Mouse (Mus musculus) forebrain, embryonic 16.5 days (tissue): ENCODE results near the gene Cxcr2. TPM values are rescaled to one million over a fixed set of nuclear protein-coding genes. Genes with fewer than 3 reads are reported as not detected.

Experiments used
- ATAC-seq: fragments of 200-750 bp; cut with Nextera tagmentation; 2 replicates; pipeline ENCODE4 v1.8.0; 2017; ENCODE audit warnings: mild to moderate bottlenecking, moderate library complexity
- H3K27ac ChIP-seq: fragments of 300-500 bp; sonication (generic); 2 replicates; pipeline ENCODE4 v1.5.1; 2014; ENCODE audit warnings: low read length, control low read depth
- H3K27me3 ChIP-seq: fragments of 300-500 bp; sonication (generic); replicated peaks from 2 replicates; pipeline ENCODE4 v1.6.1; 2014; ENCODE audit warnings: low read length; ENCODE audit not compliant: control insufficient read depth, insufficient read depth
- H3K36me3 ChIP-seq: fragments of 300-500 bp; sonication (generic); 2 replicates; pipeline ENCODE4 v1.6.1; 2014; ENCODE audit not compliant: control insufficient read depth, insufficient read depth
- H3K4me1 ChIP-seq: fragments of 300-500 bp; sonication (generic); replicated peaks from 2 replicates; pipeline ENCODE4 v1.6.1; 2014; ENCODE audit warnings: low read length; ENCODE audit not compliant: control insufficient read depth, insufficient read depth
- H3K4me2 ChIP-seq: fragments of 300-500 bp; sonication (generic); 2 replicates; pipeline ENCODE4 v1.6.1; 2014; ENCODE audit warnings: mild to moderate bottlenecking, low read length, control low read depth
- H3K4me3 ChIP-seq: fragments of 300-500 bp; sonication (generic); replicated peaks from 2 replicates; pipeline ENCODE4 v1.5.1; 2014; ENCODE audit warnings: mild to moderate bottlenecking, low read length, control low read depth
- H3K9ac ChIP-seq: fragments of 300-500 bp; sonication (generic); replicated peaks from 2 replicates; pipeline ENCODE4 v1.6.1; 2014; ENCODE audit warnings: low read depth, low read length, control low read depth
- H3K9me3 ChIP-seq: fragments of 300-500 bp; sonication (generic); 2 replicates; pipeline ENCODE4 v1.6.1; 2016; ENCODE audit warnings: low read length; ENCODE audit not compliant: control insufficient read depth
- WGBS: fragments of 180-500 bp; shearing (Covaris S2); extraction: QIAGEN DNeasy Blood & Tissue Kit; methylation state at CpG from one replicate; pipeline ENCODE4 v1.1.7; 2014; 5-methylcytosine and 5-hydroxymethylcytosine counted together
- polyA plus RNA-seq: library from polyadenylated mRNA; unstranded; fragments of >200 nt; fragmentation: Nextera tagmentation; extraction: Ambion mirVana; gene quantifications from 2 replicates; pipeline ENCODE4 v1.2.1, GENCODE M21; 2015

The Cxcr2 gene
- polyA plus RNA-seq: 0.06 TPM in 1 of 2 replicates, not detected in the other

DNA sequence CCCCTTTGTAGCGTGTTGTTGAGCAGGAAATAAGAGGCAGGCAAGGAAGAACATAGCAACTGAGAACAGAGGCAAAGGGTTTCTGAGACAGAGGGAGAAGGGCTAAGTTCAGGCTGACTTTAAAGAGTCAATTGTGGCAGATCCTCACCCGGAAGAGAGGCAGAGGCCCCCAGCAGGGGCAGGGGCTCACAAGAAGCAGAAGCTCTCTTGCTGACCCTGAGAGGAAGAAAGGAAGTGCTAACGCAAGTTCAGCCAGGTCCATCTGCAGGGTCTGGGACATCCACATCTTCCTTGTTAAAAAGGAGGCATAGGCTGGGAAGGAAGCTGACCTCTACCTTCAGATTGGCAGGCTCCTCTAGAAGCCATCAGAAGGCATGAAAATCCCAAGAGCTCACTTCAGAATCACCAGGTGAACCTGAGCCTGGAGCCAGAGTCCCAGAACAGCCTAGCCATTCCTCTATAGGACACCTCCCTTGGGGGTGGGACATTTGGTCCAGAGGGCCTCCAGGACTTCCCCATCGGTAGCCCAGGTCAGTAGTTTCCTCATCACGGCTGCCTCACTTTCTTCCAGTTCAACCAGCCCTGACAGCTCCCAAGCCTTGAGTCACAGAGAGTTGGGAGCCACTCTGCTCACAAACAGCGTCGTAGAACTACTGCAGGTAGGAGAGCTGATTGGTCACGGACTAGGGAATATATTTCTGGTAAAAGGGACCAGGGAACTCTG is at the start of gene Cxcr2:
Gene Cxcr2 (plus strand): TSS at position 529 of the 724 bp plus-strand sequence.
- no peaks in the 10 kb centered on the region for H3K9me3 ChIP-seq
- H3K9ac ChIP-seq: no peak within 1 kb of the TSS
- H3K36me3 ChIP-seq: no peaks in the 10 kb centered on the region
- 82% methylated on average over 8 of the region's 8 CpGs for WGBS
- H3K4me2 ChIP-seq: no peak within 1 kb of the TSS
- no peak for ATAC-seq
- H3K4me3 ChIP-seq: no peak within 1 kb of the TSS
- H3K27ac ChIP-seq: no peak within 1 kb of the TSS
- no peaks in the 10 kb centered on the region for H3K4me1 ChIP-seq
- H3K27me3 ChIP-seq: no peaks in the 10 kb centered on the region

DNA sequence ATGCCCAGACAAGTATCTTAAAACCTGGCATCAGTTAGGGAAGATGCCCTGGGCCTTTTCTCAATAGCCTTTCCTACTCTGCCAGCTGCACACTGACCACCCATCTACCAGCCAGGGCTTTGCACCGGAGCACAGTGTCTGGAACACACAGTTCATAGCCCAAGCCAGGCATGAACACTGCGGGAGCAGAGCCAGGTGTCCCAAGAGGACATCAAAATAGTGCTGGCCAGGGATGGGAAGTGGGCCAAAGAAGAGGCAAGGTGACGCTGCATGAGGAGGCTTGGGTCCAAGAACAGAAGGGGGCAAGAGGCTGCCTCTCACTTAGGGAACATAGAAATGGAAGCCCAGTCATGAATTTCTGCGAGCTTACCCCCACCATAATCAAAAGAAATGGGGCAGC is 48.1 kb upstream of the Cxcr2 start:
- 74% methylated on average over 4 of the region's 4 CpGs for WGBS
- Histone ChIP-seq H3K36me3 (no peaks in the 10 kb centered on the region), H3K4me3 (no peak overlapping the region), H3K27ac (no peak overlapping the region), H3K9me3 (no peaks in the 10 kb centered on the region), H3K27me3 (no peaks in the 10 kb centered on the region), H3K4me1 (peaks cover 26% of the 10 kb centered on the region), H3K4me2 (no peak overlapping the region), H3K9ac (no peak overlapping the region)
- no peak for ATAC-seq

DNA sequence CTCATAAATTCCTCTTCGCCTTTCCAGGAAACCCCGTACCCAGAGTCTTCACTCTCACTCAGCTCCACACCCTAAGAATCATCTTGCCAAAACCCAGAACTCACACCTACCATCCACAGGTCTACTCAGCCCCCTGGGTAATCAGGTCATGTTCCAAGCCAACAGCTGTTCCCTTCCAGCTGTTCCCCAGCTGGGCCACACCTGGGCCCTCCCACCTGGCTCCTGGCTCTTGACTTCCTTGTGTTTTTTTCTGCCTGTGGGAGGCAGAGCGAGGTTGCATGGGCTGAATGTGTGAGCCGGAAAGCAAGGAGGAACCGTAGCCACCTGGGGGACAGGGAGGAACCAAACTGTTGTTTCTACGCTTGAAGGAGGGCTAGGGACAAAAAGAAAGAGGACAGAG is 47.6 kb upstream of the Cxcr2 start:
- 76% methylated on average over 6 of the region's 6 CpGs for WGBS
- H3K27me3 ChIP-seq: no peaks in the 10 kb centered on the region
- H3K4me2 ChIP-seq: no peak overlapping the region
- no peak overlapping the region for H3K27ac ChIP-seq
- no peak overlapping the region for H3K4me3 ChIP-seq
- ATAC-seq: no peak
- no peaks in the 10 kb centered on the region for H3K36me3 ChIP-seq
- peaks cover 32% of the 10 kb centered on the region for H3K4me1 ChIP-seq
- no peak overlapping the region for H3K9ac ChIP-seq
- H3K9me3 ChIP-seq: no peaks in the 10 kb centered on the region

GRCm38 (mm10) chr1:74107931-74108618 is 45.7 kb upstream of the Cxcr2 start:
- H3K4me2 ChIP-seq: no peak overlapping the region
- H3K36me3 ChIP-seq: no peaks in the 10 kb centered on the region
- H3K9ac ChIP-seq: no peak overlapping the region
- ATAC-seq: no peak
- no peaks in the 10 kb centered on the region for H3K9me3 ChIP-seq
- WGBS: 87% methylated on average over 4 of the region's 5 CpGs
- H3K4me3 ChIP-seq: no peak overlapping the region
- H3K27ac ChIP-seq: no peak overlapping the region
- H3K27me3 ChIP-seq: no peaks in the 10 kb centered on the region
- peaks cover 37% of the 10 kb centered on the region for H3K4me1 ChIP-seq

- no peaks in the 10 kb centered on the region for H3K27me3 ChIP-seq
- peaks cover 23% of the 10 kb centered on the region for H3K4me1 ChIP-seq
- no peak overlapping the region for H3K9ac ChIP-seq
- no peak for ATAC-seq
- WGBS: 48% methylated on average over 2 of the region's 2 CpGs
- H3K27ac ChIP-seq: no peak overlapping the region
- no peaks in the 10 kb centered on the region for H3K9me3 ChIP-seq
- H3K4me3 ChIP-seq: no peak overlapping the region
- H3K36me3 ChIP-seq: no peaks in the 10 kb centered on the region
- no peak overlapping the region for H3K4me2 ChIP-seq
Measured at GRCm38 (mm10) chr1:74109670-74110069, 44.1 kb upstream of the Cxcr2 start.

DNA sequence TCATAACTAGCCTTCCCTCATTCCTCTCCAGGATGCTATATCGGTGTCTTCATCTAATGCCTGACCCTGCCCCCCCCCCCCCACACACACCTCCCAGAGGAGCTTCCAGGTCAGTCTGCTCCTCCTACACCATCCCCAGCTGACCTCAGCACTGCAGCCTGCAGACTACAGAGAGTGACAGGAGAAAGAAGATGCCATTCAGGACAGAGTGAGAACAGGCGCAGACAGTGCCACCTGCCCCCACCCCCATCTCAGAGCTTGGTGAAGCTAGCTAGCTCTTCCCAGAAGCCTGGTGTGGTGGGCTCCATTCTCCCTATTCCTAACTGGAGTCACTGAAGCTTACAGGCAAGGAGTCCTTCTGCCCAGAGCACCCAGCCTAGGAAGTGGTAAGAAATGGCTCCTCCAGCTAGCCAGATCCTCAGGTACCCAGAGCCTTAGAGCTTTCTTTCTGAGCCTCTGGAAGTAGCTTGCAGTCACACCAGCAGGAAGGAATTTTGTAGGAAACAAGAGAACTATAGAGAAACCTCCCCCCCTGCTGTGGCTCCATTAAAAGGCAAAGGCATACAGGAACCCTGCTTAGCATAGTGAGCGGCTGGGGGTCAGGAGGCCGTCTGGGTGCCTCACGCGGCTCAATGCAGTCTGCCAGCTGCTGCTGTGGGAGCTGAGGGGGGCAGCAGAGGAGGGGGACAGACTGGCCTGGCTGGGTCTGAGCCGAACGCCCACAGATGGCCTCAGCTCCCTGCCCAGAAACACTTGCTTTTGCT is 42.7 kb upstream of the Cxcr2 start:
- Histone ChIP-seq H3K9me3 (no peaks in the 10 kb centered on the region), H3K27me3 (no peaks in the 10 kb centered on the region), H3K4me2 (no peak overlapping the region), H3K27ac (peak overlapping the region; percentile 41), H3K4me1 (peaks cover 19% of the 10 kb centered on the region), H3K4me3 (no peak overlapping the region), H3K9ac (no peak overlapping the region), H3K36me3 (no peaks in the 10 kb centered on the region)
- WGBS: 7% methylated on average over 8 of the region's 8 CpGs
- peak; percentile 93 for ATAC-seq

DNA sequence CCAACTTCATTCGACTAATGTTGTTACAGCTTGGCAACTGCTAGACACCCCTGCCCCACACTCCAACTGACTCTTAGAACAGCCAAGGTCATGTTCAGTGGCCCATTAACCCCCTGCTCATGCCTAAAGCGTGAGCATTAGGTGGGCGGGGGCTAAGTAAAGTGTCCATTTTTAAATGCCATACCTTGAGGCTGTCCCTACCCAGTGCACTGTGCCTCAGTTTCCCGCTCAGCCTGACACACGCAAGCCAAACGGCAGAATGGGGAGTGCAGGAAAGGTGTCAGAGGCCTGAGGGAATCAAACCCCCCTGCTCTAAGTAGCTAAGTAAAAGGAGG is 42.1 kb upstream of the Cxcr2 start:
- H3K9me3 ChIP-seq: no peaks in the 10 kb centered on the region
- H3K4me3 ChIP-seq: no peak overlapping the region
- H3K4me1 ChIP-seq: peaks cover 19% of the 10 kb centered on the region
- H3K27me3 ChIP-seq: no peaks in the 10 kb centered on the region
- H3K4me2 ChIP-seq: no peak overlapping the region
- peak overlapping the region; percentile 41; the same call in 1 of the 2 replicates for H3K27ac ChIP-seq
- no peak for ATAC-seq
- H3K36me3 ChIP-seq: no peaks in the 10 kb centered on the region
- no peak overlapping the region for H3K9ac ChIP-seq
- WGBS: 14% methylated on average over 6 of the region's 6 CpGs

DNA sequence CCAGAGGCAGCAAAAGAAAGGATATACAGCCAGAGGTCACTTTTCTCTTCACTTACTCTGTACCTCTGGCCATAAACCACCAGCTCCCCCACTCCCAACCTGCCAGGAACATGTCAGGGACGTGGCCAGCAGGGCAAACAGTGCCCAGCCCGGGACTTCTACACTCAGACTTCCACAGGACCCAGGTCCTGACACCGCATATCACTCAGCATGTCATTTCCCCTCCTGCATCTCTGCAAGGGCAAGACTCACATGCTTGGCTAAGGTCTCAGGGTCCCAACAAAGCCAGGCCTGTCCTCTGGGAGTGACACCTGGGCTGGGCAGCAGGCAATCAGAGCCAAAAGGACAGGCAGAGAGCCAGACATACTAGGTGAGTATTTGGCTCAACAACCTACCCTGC is 40.7 kb upstream of the Cxcr2 start:
- Histone ChIP-seq H3K36me3 (no peaks in the 10 kb centered on the region), H3K4me3 (no peak overlapping the region), H3K9ac (0 out of 2 replicates have a peak overlapping the region, but pooled peaks have one; percentile 17), H3K27me3 (no peaks in the 10 kb centered on the region), H3K4me1 (peaks cover 19% of the 10 kb centered on the region), H3K4me2 (no peak overlapping the region), H3K9me3 (no peaks in the 10 kb centered on the region), H3K27ac (no peak overlapping the region)
- ATAC-seq: no peak
- WGBS: 70% methylated on average over 3 of the region's 3 CpGs

DNA sequence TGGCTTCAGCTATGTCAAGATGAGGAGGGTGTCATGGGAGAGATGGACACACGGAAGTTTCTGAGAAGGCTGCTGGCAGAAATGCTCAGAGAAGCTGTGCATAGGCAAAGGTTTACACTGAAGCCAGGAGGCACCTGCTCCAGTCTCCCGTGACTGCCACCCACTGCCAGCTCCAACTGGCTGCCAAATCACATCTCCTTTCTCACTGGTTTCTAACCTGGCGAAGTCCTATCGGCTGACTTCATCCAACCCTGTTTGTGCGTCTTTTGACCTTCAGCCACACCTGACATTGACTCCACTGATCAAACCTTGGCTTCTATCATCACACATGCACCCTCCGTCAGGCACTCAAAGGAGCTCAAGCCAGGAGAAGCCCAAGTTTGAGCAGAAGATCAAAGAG is 35.9 kb upstream of the Cxcr2 start:
- Histone ChIP-seq H3K4me2 (no peak overlapping the region), H3K27ac (no peak overlapping the region), H3K4me1 (peaks cover 19% of the 10 kb centered on the region), H3K4me3 (no peak overlapping the region), H3K9ac (no peak overlapping the region), H3K27me3 (no peaks in the 10 kb centered on the region), H3K9me3 (no peaks in the 10 kb centered on the region), H3K36me3 (no peaks in the 10 kb centered on the region)
- no peak for ATAC-seq
- 87% methylated on average over 6 of the region's 6 CpGs for WGBS
